9 mouse cellular contexts compared by ENCODE assay signal in the genomic region with DNA sequence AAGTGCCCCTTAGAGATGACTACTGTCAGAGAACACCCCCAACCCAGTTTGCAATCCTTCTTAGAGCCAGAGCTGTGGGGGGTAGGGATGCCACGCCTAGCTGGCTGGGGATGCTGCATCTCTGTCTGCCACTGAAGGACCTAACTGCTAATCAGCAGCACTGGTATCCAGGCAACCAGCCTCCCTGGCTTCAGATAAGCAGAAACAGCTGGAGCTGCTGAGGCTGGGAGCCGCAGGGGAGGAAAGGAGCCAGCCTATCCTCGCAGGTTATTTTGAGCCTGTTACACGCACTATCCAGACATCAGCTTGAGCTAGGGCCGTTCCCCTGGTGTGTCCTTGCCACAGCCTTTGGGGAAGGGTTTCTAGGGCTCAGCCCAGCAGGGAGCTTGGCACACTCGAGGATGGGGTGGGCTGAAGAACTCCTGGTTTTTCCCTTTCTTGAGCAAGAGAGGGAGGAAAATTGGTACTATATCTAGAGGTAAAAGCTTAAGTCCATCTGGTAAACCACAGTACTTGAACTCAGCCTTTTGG.
DNase-seq lines count a peak whose midpoint lies in the region; ATAC-seq lines count a peak whose summit lies in the region.
"Had no signal": no experiment of that assay in that cellular context is flagged by ENCODE, and none has a peak within 500 bp of the region (broad histone marks: within the 10 kb centered on the region; RNA-seq: fewer than 3 reads in every experiment).

No protein-coding gene starts in this region.

- no peak for DNase-seq in kidney, adult 9 months
- peak; percentile 75 for DNase-seq in adrenal gland, postnatal 14 days
- peak; percentile 85 for DNase-seq in forelimb bud, embryonic 11.5 days (ENCODE audit: low read depth, low spot score)
- peak; percentile 75 for DNase-seq in heart, postnatal 4 days
- DNase-seq in liver, embryonic 11.5 days (ENCODE audit: low spot score) = no peak
- peak; percentile 77 to 79 for DNase-seq in right cerebral cortex, adult 2 months (ENCODE audit: low spot score in 2 of 2)

- 12% methylated on average over 6 of the region's 6 CpGs for WGBS in kidney, embryonic 15.5 days
- 12% methylated on average over 6 of the region's 6 CpGs for WGBS in liver, embryonic 11.5 days

- no peak overlapping the region for H3K4me3 ChIP-seq in kidney, embryonic 15.5 days (replicated peaks)
- H3K4me3 ChIP-seq in liver, embryonic 11.5 days (ENCODE audit: low read depth, low read length) = no peak overlapping the region

- H3K9me3 ChIP-seq in kidney, embryonic 15.5 days (replicated peaks) = no peaks in the 10 kb centered on the region
- H3K9me3 ChIP-seq in liver, embryonic 11.5 days (ENCODE audit: control insufficient read depth, low read length) = no peaks in the 10 kb centered on the region

- H3K27me3 ChIP-seq in kidney, embryonic 15.5 days = no peaks in the 10 kb centered on the region
- H3K27me3 ChIP-seq in liver, embryonic 11.5 days (replicated peaks; ENCODE audit: control insufficient read depth, insufficient read depth, low read length) = no peaks in the 10 kb centered on the region

- H3K4me2 ChIP-seq in kidney, embryonic 15.5 days = no peak overlapping the region
- no peak overlapping the region for H3K4me2 ChIP-seq in liver, embryonic 11.5 days

- peaks cover 47% of the 10 kb centered on the region for H3K4me1 ChIP-seq in kidney, embryonic 15.5 days
- peaks cover 21% of the 10 kb centered on the region for H3K4me1 ChIP-seq in liver, embryonic 11.5 days (replicated peaks; ENCODE audit: control insufficient read depth, insufficient read depth, low read length)

- H3K36me3 ChIP-seq in kidney, embryonic 15.5 days = no peaks in the 10 kb centered on the region
- no peaks in the 10 kb centered on the region for H3K36me3 ChIP-seq in liver, embryonic 11.5 days (ENCODE audit: control insufficient read depth, insufficient read depth, low read length)

- peak; percentile 40 for ATAC-seq in kidney, embryonic 15.5 days (replicated peaks; ENCODE audit: low FRiP score)
- ATAC-seq in liver, embryonic 11.5 days (replicated peaks; ENCODE audit: low FRiP score) = peak; percentile 85
- no peak for ATAC-seq in granulocyte monocyte progenitor cell, adult 5-6 weeks (replicated peaks; ENCODE audit: poor library complexity, severe bottlenecking)

- H3K9ac ChIP-seq in kidney, embryonic 15.5 days = no peak overlapping the region
- no peak overlapping the region for H3K9ac ChIP-seq in liver, embryonic 11.5 days (ENCODE audit: low read depth, low read length)

- H3K27ac ChIP-seq in kidney, embryonic 15.5 days = peak overlapping the region; percentile 66
- H3K27ac ChIP-seq in liver, embryonic 11.5 days (ENCODE audit: low read depth, low read length) = no peak overlapping the region
- H3K27ac ChIP-seq: macrophage had no signal

Comparison
In these comparisons a context has a peak if more than half of its experiments do, and no peak if none do; other contexts are left out.
1. DNase-seq: peak in adrenal gland, postnatal 14 days (single experiment), forelimb bud, embryonic 11.5 days (single experiment), heart, postnatal 4 days (single experiment) and right cerebral cortex, adult 2 months (2 of 2); none in kidney, adult 9 months (single experiment) and liver, embryonic 11.5 days (single experiment).